Mouse (Mus musculus) stomach, postnatal 0 days (tissue): ENCODE measurements around the gene Chst14.

Experiments used
- CTCF ChIP-seq: IDR thresholded peaks from 2 replicates; pipeline ENCODE4 v1.5.1; 2016; ENCODE audit warnings: antibody characterized with exemption, low read depth, mild to moderate bottlenecking, moderate library complexity
- EP300 ChIP-seq: optimal IDR thresholded peaks from 2 replicates; pipeline ENCODE3; 2016; ENCODE audit warnings: antibody characterized with exemption

- TF ChIP-seq CTCF (no peak), EP300 (no peak)
These were observed at the start of gene Chst14 for GRCm38 (mm10) chr2:118926361-118926997.
